Mouse (Mus musculus) ES-Bruce4 (cell line): ENCODE measurements around the gene Cep78.

Source experiments
- CTCF ChIP-seq: IDR thresholded peaks from one replicate; pipeline ENCODE4 v1.8.1; 2011; ENCODE audit warnings: low read depth, low read length
- POLR2A ChIP-seq: IDR thresholded peaks from one replicate; pipeline ENCODE4 v1.8.1; 2011; ENCODE audit warnings: low read length; ENCODE audit not compliant: insufficient read depth

- no peak for TF ChIP-seq CTCF
- no peak for TF ChIP-seq POLR2A
These were observed 37.6 kb downstream of the Cep78 start, which contains the start of gene Psat1 for GRCm38 (mm10) chr19:15947237-15947636.
